Mouse (Mus musculus): ENCODE measurements around the gene Kcnip3. TPM values are rescaled to one million over a fixed set of nuclear protein-coding genes. Genes with fewer than 3 reads are reported as not detected.

Gene Kcnip3
- total RNA-seq, 2 experiments from 2014 or later: 61.7 to 67.9 TPM

GRCm38 (mm10) chr2:127520123-127520522 lies 1.8 kb downstream of the Kcnip3 start:
- no peak for DNase-seq (ENCODE audit: extremely low spot score in 1 of 2, low spot score in 2 of 2)
- intact Hi-C loops (cut with DNase I): no loop called here

GRCm38 (mm10) chr2:127519308-127519707 lies 2.6 kb downstream of the Kcnip3 start:
- no peak for DNase-seq (ENCODE audit: extremely low spot score in 1 of 2, low spot score in 2 of 2)
- intact Hi-C loops (cut with DNase I): no loop called here

- no peak for DNase-seq (ENCODE audit: extremely low spot score in 1 of 2, low spot score in 2 of 2)
- intact Hi-C loops (cut with DNase I): no loop called here
Measured at GRCm38 (mm10) chr2:127518831-127519230, 3.1 kb downstream of the Kcnip3 start.

GRCm38 (mm10) chr2:127518273-127518672 lies 3.6 kb downstream of the Kcnip3 start:
- intact Hi-C loops (cut with DNase I): no loop called here
- no peak for DNase-seq (ENCODE audit: extremely low spot score in 1 of 2, low spot score in 2 of 2)

DNA sequence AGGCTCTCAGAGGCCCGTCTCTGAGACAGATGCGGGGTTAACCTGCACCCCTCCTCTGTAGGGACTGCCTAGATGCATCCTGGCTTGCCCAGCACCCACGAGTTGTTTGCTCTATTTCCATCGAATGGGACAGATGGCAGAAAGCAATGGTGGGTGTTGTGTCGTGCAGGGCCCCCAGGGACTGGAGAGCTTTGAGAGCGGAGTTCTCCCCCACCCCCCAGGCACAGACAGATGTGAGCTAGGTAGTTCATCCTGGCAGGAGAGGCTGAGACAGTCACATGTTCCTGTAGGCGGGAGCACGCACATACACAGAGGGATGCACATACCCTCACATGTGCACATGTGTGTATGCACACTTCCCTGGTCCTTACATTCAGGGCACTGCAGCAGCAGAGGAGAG lies 4.8 kb downstream of the Kcnip3 start:
- intact Hi-C loops (cut with DNase I): no loop called here
- DNase-seq (ENCODE audit: extremely low spot score in 1 of 2, low spot score in 2 of 2): peak in 1 of 2 experiments; percentile 61

DNA sequence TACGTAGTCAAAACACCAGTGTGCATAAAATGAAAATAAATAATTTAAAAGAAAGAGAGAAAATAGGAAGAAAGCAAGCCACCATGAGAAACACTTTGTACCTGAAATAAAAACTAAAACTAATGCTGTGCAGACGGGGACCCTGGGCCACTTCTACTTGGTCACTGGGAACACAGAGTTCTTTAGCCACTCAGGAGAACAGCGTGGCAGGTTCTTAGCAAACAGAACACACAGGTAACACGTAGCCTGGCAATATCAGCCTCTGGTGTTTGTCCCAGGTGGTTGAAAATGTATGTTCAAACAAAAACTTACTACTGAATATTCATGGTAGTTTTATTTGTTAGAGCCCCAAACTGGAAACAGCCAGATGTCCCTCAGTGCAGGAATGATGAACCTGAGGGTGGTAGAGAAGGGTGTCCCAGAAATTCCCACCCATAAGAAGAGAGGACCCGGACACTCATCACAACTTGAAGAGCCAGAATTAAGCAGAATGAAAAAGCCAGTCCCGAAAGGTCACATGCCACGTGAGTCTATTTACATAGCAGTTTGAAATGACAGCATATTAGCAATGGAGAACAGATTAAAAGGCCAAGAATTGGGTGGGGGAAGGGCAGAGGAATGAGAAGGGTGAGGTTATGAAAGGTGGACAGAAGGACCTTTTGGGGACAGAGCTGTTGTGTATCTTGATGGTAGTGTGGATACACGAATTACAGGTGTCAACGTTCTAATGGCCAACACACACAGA lies 7.3 kb downstream of the Kcnip3 start:
- no peak for DNase-seq (ENCODE audit: extremely low spot score in 1 of 2, low spot score in 2 of 2)
- intact Hi-C loops (cut with DNase I): no loop called here

- no peak for DNase-seq (ENCODE audit: extremely low spot score in 1 of 2, low spot score in 2 of 2)
- intact Hi-C loops (cut with DNase I): no loop called here
Measured at GRCm38 (mm10) chr2:127513244-127513643, 8.7 kb downstream of the Kcnip3 start.

DNA sequence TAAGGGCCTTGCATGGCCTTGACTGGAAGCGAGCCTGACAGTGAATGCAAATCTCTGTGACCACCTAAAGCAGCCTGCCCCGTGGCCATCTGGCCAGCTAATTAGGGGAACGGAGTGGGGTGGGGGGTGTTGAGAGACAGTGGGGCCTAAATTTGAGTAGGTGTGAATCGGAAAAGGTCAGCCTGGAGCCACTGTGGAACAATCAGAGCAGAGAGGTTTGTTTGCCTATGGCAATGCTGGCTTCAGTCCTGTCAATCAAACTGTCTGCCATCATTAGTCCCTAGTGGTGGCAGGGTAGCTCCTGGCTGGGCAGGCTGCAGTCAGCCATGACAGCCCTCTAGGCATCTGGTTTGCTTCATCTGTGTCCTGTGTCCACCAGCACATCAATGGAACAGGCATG lies 10.5 kb downstream of the Kcnip3 start:
- DNase-seq (ENCODE audit: extremely low spot score in 1 of 2, low spot score in 2 of 2): no peak
- intact Hi-C loops (cut with DNase I): no loop called here

DNA sequence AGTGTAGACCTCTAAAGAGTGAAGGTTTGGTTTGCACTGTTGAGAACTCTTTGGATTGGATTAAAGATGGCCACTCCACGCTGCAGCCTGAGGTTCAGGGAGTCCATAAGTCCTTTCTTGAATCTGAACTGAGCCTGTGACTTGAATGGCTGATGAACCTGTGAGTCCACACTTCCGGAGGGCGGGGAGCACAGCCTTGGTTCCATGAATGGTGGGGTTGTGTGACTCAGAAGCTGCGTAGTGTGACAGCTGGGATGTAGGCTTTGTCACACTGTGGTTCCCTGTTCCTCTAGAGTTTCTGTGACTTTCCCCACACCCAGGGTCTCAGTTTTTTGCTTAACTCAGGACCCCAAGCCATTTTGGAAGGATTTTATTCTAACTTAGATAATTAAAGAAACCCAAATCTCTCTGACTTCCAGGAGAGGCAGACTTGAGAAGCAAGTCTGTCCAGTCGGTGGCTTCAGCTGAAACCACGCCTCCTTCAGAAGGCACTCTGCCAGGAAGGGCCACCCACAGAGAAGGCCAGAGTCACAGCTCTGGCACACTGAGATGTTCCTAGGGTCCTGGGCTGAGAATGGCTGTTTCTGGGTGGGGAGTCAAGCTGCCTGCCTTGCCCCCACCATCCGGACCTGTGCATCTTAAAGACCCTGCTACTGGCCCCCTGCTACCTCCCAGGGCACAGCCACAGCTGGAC lies 13.8 kb downstream of the Kcnip3 start:
- DNase-seq (ENCODE audit: extremely low spot score in 1 of 2, low spot score in 2 of 2): peak in 1 of 2 experiments; percentile 75
- intact Hi-C loops (cut with DNase I): loop anchor here (1.0 to 2.0 kb wide), 2 partner anchors 42 to 51 kb away; no protein-coding TSS in a partner anchor

- DNase-seq (ENCODE audit: extremely low spot score in 1 of 2, low spot score in 2 of 2): peak; percentile 80 to 84
- intact Hi-C loops (cut with DNase I): loop anchor here (1.0 to 2.0 kb wide), 2 partner anchors 43 to 52 kb away; no protein-coding TSS in a partner anchor
Measured at GRCm38 (mm10) chr2:127507077-127507774, 14.7 kb downstream of the Kcnip3 start.

GRCm38 (mm10) chr2:127506131-127506632 lies 15.7 kb downstream of the Kcnip3 start:
- intact Hi-C loops (cut with DNase I): loop anchor here (2.0 kb wide), 1 partner anchor 53 kb away; no protein-coding TSS in a partner anchor
- DNase-seq (ENCODE audit: extremely low spot score in 1 of 2, low spot score in 2 of 2): no peak

DNA sequence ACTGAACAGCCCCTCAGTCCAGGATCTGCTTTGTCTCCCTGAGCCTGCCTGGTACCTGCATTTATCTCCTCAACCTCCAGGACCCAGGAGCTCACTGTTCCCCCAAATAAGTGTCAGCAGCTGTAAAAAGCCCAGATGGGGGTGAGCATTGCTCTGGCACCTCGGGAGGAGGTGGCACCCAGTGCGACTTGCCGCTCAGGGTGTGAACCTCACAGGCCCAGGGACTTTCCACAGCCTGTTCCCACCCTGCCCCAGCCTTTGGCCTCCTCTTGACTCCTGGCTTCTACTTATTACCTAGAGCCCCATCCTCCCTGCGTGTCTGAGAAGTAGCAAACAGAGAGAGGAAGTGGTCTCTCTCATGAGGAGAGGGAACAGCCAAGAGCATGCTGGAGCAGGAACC lies 16.7 kb downstream of the Kcnip3 start:
- intact Hi-C loops (cut with DNase I): no loop called here
- DNase-seq (ENCODE audit: extremely low spot score in 1 of 2, low spot score in 2 of 2): no peak

- intact Hi-C loops (cut with DNase I): loop anchor here (5.0 kb wide), 1 partner anchor 42 kb away; no protein-coding TSS in a partner anchor
- DNase-seq (ENCODE audit: extremely low spot score in 1 of 2, low spot score in 2 of 2): peak; percentile 69 to 84
Measured at GRCm38 (mm10) chr2:127503751-127504549, 17.9 kb downstream of the Kcnip3 start.

DNA sequence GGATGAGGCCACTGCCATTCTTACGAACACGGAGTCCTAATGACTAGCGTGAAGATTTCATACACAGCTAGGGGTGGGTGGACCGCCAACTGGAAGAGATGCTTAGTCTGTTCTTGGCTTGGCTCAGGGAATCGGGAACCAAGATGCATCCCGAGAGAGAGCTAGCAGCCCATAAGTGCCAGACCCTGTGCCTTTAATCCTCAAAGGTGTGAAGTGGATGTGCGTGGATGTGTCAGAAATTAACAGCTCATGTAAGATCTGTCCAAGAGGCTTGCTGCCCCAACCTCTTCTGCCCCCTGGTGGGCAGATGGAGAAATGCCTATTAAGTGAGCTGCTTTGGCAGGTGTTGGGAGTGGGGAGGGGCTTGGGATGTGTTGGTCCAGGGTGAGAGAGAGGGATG lies 20.8 kb downstream of the Kcnip3 start:
- intact Hi-C loops (cut with DNase I): loop anchor here (5.0 kb wide), 1 partner anchor 39 kb away; no protein-coding TSS in a partner anchor
- DNase-seq (ENCODE audit: extremely low spot score in 1 of 2, low spot score in 2 of 2): peak in 1 of 2 experiments; percentile 72

- DNase-seq (ENCODE audit: extremely low spot score in 1 of 2, low spot score in 2 of 2): no peak
- intact Hi-C loops (cut with DNase I): no loop called here
Measured at GRCm38 (mm10) chr2:127498750-127499149, 23.1 kb downstream of the Kcnip3 start.

- DNase-seq (ENCODE audit: extremely low spot score in 1 of 2, low spot score in 2 of 2): no peak
- intact Hi-C loops (cut with DNase I): no loop called here
Measured at GRCm38 (mm10) chr2:127496321-127496720, 25.6 kb downstream of the Kcnip3 start.

- DNase-seq (ENCODE audit: extremely low spot score in 1 of 2, low spot score in 2 of 2): peak in 1 of 2 experiments; percentile 79
- intact Hi-C loops (cut with DNase I): no loop called here
Measured at GRCm38 (mm10) chr2:127484476-127485170, 37.3 kb downstream of the Kcnip3 start.

GRCm38 (mm10) chr2:127483001-127483400 lies 38.9 kb downstream of the Kcnip3 start:
- DNase-seq (ENCODE audit: extremely low spot score in 1 of 2, low spot score in 2 of 2): peak in 1 of 2 experiments; percentile 52
- intact Hi-C loops (cut with DNase I): no loop called here
